Mouse (Mus musculus): Measurements from ENCODE around the gene Fam118b. TPM values are rescaled to one million over a fixed set of nuclear protein-coding genes. Genes with fewer than 3 reads are reported as not detected.

Gene Fam118b
- total and polyA plus RNA-seq, 3 experiments = 23.4 to 30.9 TPM; not detected in 1

GRCm38 (mm10) chr9:35223466-35223865 lies 44.1 kb downstream of the Fam118b start:
- peaks cover under 1 to 3% of the 10 kb centered on the region in 2 experiments; a peak in 2 of 4 replicates for H3K36me3 ChIP-seq (ENCODE audit: control insufficient read depth in 1 of 2, insufficient read depth in 2 of 2, low read length in 2 of 2)
- H3K4me3 ChIP-seq (ENCODE audit: control insufficient read depth in 1 of 2, insufficient read depth in 1 of 2, low read depth in 2 of 2, low read length in 2 of 2) = no peak overlapping the region
- no peaks in the 10 kb centered on the region for H3K9me3 ChIP-seq (replicated peaks; ENCODE audit: insufficient read depth, low read length)
- no peaks in the 10 kb centered on the region for H3K4me1 ChIP-seq (ENCODE audit: control insufficient read depth in 1 of 2, insufficient read depth in 2 of 2, low read length in 2 of 2)
- H3K27ac ChIP-seq (ENCODE audit: control insufficient read depth, low read depth, low read length) = no peak overlapping the region
- DNase-seq (ENCODE audit: low read depth, low spot score) = no peak
- TF ChIP-seq UBTF (IDR thresholded peaks at IDR 0.05; ENCODE audit: borderline replicate concordance, insufficient read depth, low read depth, low read length) (no peak), NELFE (IDR thresholded peaks at IDR 0.05; ENCODE audit: low read depth, low read length) (no peak)
- H3K9ac ChIP-seq (ENCODE audit: control insufficient read depth, low read depth, low read length, poor library complexity, severe bottlenecking) = no peak overlapping the region
- no peaks in the 10 kb centered on the region for H3K79me2 ChIP-seq (ENCODE audit: control insufficient read depth, insufficient read depth, low read length, poor library complexity)
- H3K27me3 ChIP-seq (ENCODE audit: control insufficient read depth in 1 of 2, insufficient read depth in 2 of 2, low read length in 2 of 2) = no peaks in the 10 kb centered on the region

- no peak overlapping the region for H3K27ac ChIP-seq (ENCODE audit: control insufficient read depth, low read depth, low read length)
- H3K27me3 ChIP-seq (ENCODE audit: control insufficient read depth in 1 of 2, insufficient read depth in 2 of 2, low read length in 2 of 2) = no peaks in the 10 kb centered on the region
- no peak for DNase-seq (ENCODE audit: low read depth, low spot score)
- H3K79me2 ChIP-seq (ENCODE audit: control insufficient read depth, insufficient read depth, low read length, poor library complexity) = no peaks in the 10 kb centered on the region
- H3K36me3 ChIP-seq (ENCODE audit: control insufficient read depth in 1 of 2, insufficient read depth in 2 of 2, low read length in 2 of 2) = peaks cover 0 to 4% of the 10 kb centered on the region in 2 experiments; a peak in 2 of 4 replicates
- no peak for TF ChIP-seq MAX (IDR thresholded peaks at IDR 0.05; ENCODE audit: low read length)
- no peak overlapping the region for H3K4me3 ChIP-seq (ENCODE audit: control insufficient read depth in 1 of 2, insufficient read depth in 1 of 2, low read depth in 2 of 2, low read length in 2 of 2)
- no peak overlapping the region for H3K9ac ChIP-seq (ENCODE audit: control insufficient read depth, low read depth, low read length, poor library complexity, severe bottlenecking)
- H3K9me3 ChIP-seq (replicated peaks; ENCODE audit: insufficient read depth, low read length) = no peaks in the 10 kb centered on the region
- no peaks in the 10 kb centered on the region for H3K4me1 ChIP-seq (ENCODE audit: control insufficient read depth in 1 of 2, insufficient read depth in 2 of 2, low read length in 2 of 2)
Measured at GRCm38 (mm10) chr9:35217963-35218362, 49.6 kb downstream of the Fam118b start.

- peaks cover 20% of the 10 kb centered on the region for H3K79me2 ChIP-seq (ENCODE audit: control insufficient read depth, insufficient read depth, low read length, poor library complexity)
- peaks cover 7 to 12% of the 10 kb centered on the region in 2 experiments for H3K36me3 ChIP-seq (ENCODE audit: control insufficient read depth in 1 of 2, insufficient read depth in 2 of 2, low read length in 2 of 2)
- no peak for DNase-seq (ENCODE audit: low read depth, low spot score)
- H3K9me3 ChIP-seq (replicated peaks; ENCODE audit: insufficient read depth, low read length) = no peaks in the 10 kb centered on the region
- peaks cover 0 to 14% of the 10 kb centered on the region in 2 experiments; a peak in 2 of 4 replicates for H3K4me1 ChIP-seq (ENCODE audit: control insufficient read depth in 1 of 2, insufficient read depth in 2 of 2, low read length in 2 of 2)
- peak overlapping the region; percentile 86 for H3K9ac ChIP-seq (ENCODE audit: control insufficient read depth, low read depth, low read length, poor library complexity, severe bottlenecking)
- peak overlapping the region; percentile 76 to 87 for H3K4me3 ChIP-seq (ENCODE audit: control insufficient read depth in 1 of 2, insufficient read depth in 1 of 2, low read depth in 2 of 2, low read length in 2 of 2)
- TF ChIP-seq USF1 (IDR thresholded peaks at IDR 0.05; ENCODE audit: low read depth, low read length) (peak; percentile 42; the same call in 1 of the 2 replicates), MXI1 (IDR thresholded peaks at IDR 0.05; ENCODE audit: low read depth, low read length) (peak; percentile 95), ELF1 (IDR thresholded peaks at IDR 0.05; ENCODE audit: low read depth, low read length) (no peak), MAX (IDR thresholded peaks at IDR 0.05; ENCODE audit: low read length) (peak; percentile 81), MYC (IDR thresholded peaks at IDR 0.05; ENCODE audit: low read depth, low read length) (0 out of 2 replicates have a peak, but pooled peaks have one; percentile 49), BHLHE40 (IDR thresholded peaks at IDR 0.05; ENCODE audit: borderline replicate concordance, low read depth, low read length) (no peak)
- H3K27me3 ChIP-seq (ENCODE audit: control insufficient read depth in 1 of 2, insufficient read depth in 2 of 2, low read length in 2 of 2) = no peaks in the 10 kb centered on the region
- H3K27ac ChIP-seq (ENCODE audit: control insufficient read depth, low read depth, low read length) = peak overlapping the region; percentile 58
Measured at GRCm38 (mm10) chr9:35211573-35212511, 55.8 kb downstream of the Fam118b start.
